Mouse (Mus musculus): ENCODE results near the gene Tnfsf15. TPM values are rescaled to one million over a fixed set of nuclear protein-coding genes. Genes with fewer than 3 reads are reported as not detected.
A peak's percentile ranks its signal among the peaks of the same experiment; 100 is the strongest.

Tnfsf15 gene
- polyA plus RNA-seq, 1 experiment = 0.06 TPM

DNA sequence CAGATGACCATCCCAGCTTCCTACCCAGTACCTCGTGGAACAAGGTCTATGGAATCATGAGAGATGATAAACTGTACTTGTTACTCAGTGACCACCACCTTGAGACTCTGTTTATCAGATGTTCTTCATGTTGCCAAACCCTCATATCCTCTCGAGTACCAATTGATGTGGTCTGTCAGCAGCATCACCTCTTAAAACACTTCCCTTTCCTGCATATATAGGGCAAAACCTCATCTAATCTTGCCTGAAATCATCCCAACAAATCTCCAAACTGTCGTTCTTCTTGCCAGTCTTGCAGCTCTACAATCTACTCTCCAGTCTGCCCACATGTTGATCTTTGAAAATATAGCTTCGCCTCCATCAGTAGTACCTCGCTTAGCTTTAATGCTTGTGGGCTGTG is 40.7 kb downstream of the Tnfsf15 start:
- no peaks in the 10 kb centered on the region for H3K36me3 ChIP-seq (ENCODE audit: control insufficient read depth, insufficient read depth)
- no peaks in the 10 kb centered on the region for H3K27me3 ChIP-seq (ENCODE audit: control insufficient read depth, insufficient read depth, insufficient read length)
- H3K79me3 ChIP-seq (ENCODE audit: low read depth) = no peaks in the 10 kb centered on the region
- TF ChIP-seq MAX (IDR thresholded peaks at IDR 0.05) (no peak), CTCF (IDR thresholded peaks at IDR 0.05; ENCODE audit: control insufficient read depth, insufficient read depth, insufficient read length) (no peak), MYOD1 (IDR thresholded peaks at IDR 0.05; ENCODE audit: control insufficient read depth, insufficient read length, low read depth) (no peak), USF1 (IDR thresholded peaks at IDR 0.05; ENCODE audit: low read depth) (no peak), MYOG (IDR thresholded peaks at IDR 0.05; ENCODE audit: control insufficient read depth, extremely low read depth, insufficient read length) (no peak), CEBPB (IDR thresholded peaks at IDR 0.05; ENCODE audit: low read depth) (no peak), FOSL1 (IDR thresholded peaks at IDR 0.05; ENCODE audit: insufficient read depth, low read length, poor library complexity, severe bottlenecking) (no peak)
- H3K4me3 ChIP-seq (ENCODE audit: insufficient read depth, poor library complexity, severe bottlenecking) = no peak overlapping the region
- no peaks in the 10 kb centered on the region for H3K79me2 ChIP-seq (ENCODE audit: control insufficient read depth, insufficient read depth)
- no peak overlapping the region for H3ac ChIP-seq (ENCODE audit: control insufficient read depth, insufficient read length, low read depth)

DNA sequence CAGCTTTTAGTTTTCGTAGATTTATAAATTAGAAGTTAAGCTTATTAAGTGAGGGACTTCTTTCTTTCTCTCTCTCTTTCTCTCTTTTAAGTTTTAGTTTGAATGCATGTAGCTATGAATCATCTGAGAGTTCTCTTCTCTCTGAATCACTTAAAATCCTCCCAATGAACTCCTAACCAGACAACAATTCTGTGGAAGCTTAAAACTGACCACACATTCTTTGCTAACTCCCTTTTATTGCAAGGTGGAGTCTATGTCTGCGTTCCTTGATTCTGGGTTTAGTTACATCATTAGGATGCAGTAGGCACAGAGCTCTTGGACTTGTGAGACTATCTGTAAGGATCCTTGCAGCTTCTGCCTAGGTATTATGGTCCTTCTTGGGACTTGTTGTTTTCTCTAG is 41.2 kb downstream of the Tnfsf15 start:
- Histone ChIP-seq H3K27me3 (ENCODE audit: control insufficient read depth, insufficient read depth, insufficient read length) (no peaks in the 10 kb centered on the region), H3ac (ENCODE audit: control insufficient read depth, insufficient read length, low read depth) (no peak overlapping the region), H3K79me2 (ENCODE audit: control insufficient read depth, insufficient read depth) (no peaks in the 10 kb centered on the region), H3K79me3 (ENCODE audit: low read depth) (no peaks in the 10 kb centered on the region), H3K4me3 (ENCODE audit: insufficient read depth, poor library complexity, severe bottlenecking) (no peak overlapping the region), H3K36me3 (ENCODE audit: control insufficient read depth, insufficient read depth) (no peaks in the 10 kb centered on the region)
- TF ChIP-seq MAX (IDR thresholded peaks at IDR 0.05) = peak; percentile 11
- TF ChIP-seq CEBPB (IDR thresholded peaks at IDR 0.05; ENCODE audit: low read depth) = peak; percentile 30
- no peak for TF ChIP-seq FOSL1 (IDR thresholded peaks at IDR 0.05; ENCODE audit: insufficient read depth, low read length, poor library complexity, severe bottlenecking)
- TF ChIP-seq USF1 (IDR thresholded peaks at IDR 0.05; ENCODE audit: low read depth) = no peak
- no peak for TF ChIP-seq CTCF (IDR thresholded peaks at IDR 0.05; ENCODE audit: control insufficient read depth, insufficient read depth, insufficient read length)
- no peak for TF ChIP-seq MYOG (IDR thresholded peaks at IDR 0.05; ENCODE audit: control insufficient read depth, extremely low read depth, insufficient read length)

DNA sequence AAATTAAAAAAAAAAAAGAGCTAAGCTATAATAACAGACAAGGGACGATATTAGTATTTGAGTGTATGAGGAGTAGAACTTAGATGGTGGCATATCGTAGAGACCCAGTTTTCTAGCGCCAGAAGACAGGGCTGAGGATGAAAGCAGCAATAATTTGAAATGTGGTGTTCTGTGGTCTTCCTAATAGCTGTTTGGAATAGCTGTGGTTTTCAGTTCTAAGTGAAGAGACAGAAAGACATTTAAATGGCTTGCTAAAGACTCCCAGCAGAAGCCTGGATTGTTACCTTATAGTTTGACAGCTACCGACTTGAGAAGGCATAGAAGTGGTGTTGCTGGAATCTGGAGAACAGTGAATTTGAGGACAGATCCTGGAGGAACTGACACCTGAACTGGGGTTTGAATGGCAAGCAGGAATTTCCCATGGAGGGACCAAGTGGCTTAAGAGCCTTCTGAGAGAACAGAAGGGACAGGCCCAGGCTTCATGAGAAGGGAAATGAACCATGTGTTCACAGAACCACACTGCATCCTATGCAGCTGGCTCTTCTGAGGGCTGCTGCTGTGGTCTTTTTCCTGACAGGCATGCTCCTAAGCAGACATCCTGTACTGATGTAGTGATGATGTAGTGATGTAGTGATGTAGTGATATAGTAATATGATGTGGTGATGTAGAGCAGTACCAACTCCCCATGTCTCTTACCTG is 42.8 kb downstream of the Tnfsf15 start:
- Histone ChIP-seq H3K36me3 (ENCODE audit: control insufficient read depth, insufficient read depth) (no peaks in the 10 kb centered on the region), H3K4me3 (ENCODE audit: insufficient read depth, poor library complexity, severe bottlenecking) (no peak overlapping the region), H3ac (ENCODE audit: control insufficient read depth, insufficient read length, low read depth) (no peak overlapping the region), H3K27me3 (ENCODE audit: control insufficient read depth, insufficient read depth, insufficient read length) (no peaks in the 10 kb centered on the region), H3K79me2 (ENCODE audit: control insufficient read depth, insufficient read depth) (no peaks in the 10 kb centered on the region), H3K79me3 (ENCODE audit: low read depth) (no peaks in the 10 kb centered on the region)
- TF ChIP-seq MAX (IDR thresholded peaks at IDR 0.05) = peak; percentile 31
- TF ChIP-seq CTCF (IDR thresholded peaks at IDR 0.05; ENCODE audit: control insufficient read depth, insufficient read depth, insufficient read length) = no peak

DNA sequence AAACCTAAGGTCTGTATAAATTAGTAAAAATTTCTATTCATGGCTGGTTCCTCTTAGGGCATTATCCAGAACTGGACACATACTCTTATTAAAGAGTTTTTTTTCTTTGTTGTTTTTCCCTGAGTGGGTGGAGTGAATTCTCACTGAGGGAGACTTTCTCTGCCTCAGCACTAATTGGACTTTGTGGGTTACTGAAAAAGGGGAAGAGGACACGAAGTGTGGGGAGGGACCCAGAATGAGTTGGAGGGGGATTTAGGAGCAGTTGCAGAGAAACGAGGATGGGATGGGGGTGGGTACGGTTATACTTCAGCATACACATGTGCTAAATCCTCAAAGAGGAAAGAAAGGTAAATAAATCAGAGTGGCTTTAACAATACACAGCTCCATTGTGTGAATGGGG is 45.2 kb downstream of the Tnfsf15 start:
- no peaks in the 10 kb centered on the region for H3K79me2 ChIP-seq (ENCODE audit: control insufficient read depth, insufficient read depth)
- TF ChIP-seq MAX (IDR thresholded peaks at IDR 0.05) (no peak), FOSL1 (IDR thresholded peaks at IDR 0.05; ENCODE audit: insufficient read depth, low read length, poor library complexity, severe bottlenecking) (no peak), CEBPB (IDR thresholded peaks at IDR 0.05; ENCODE audit: low read depth) (no peak), USF1 (IDR thresholded peaks at IDR 0.05; ENCODE audit: low read depth) (no peak), CTCF (IDR thresholded peaks at IDR 0.05; ENCODE audit: control insufficient read depth, insufficient read depth, insufficient read length) (no peak), MYOD1 (IDR thresholded peaks at IDR 0.05; ENCODE audit: control insufficient read depth, insufficient read length, low read depth) (no peak), MYOG (IDR thresholded peaks at IDR 0.05; ENCODE audit: control insufficient read depth, extremely low read depth, insufficient read length) (no peak)

DNA sequence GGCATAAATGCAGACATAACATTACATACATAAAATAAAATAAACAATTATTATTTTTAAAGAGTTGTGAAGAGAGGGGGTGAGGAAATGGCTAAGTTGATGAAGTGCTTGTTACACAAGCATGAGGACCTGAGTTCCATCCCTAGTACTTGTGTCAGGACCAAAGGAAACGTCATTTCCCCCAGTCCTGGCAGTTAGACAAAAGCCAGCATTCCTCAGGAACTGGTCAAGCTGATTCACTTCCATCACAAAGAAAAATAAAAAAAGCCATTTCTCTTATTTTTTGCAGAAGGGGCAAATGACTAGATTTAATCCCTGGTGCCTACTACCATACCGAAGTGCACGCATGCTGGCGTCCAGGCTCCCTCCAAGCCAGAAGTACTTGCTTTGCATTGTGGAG is 48.0 kb downstream of the Tnfsf15 start:
- TF ChIP-seq USF1 (IDR thresholded peaks at IDR 0.05; ENCODE audit: low read depth) (no peak), MYOG (IDR thresholded peaks at IDR 0.05; ENCODE audit: control insufficient read depth, extremely low read depth, insufficient read length) (no peak), CTCF (IDR thresholded peaks at IDR 0.05; ENCODE audit: control insufficient read depth, insufficient read depth, insufficient read length) (no peak), CEBPB (IDR thresholded peaks at IDR 0.05; ENCODE audit: low read depth) (no peak), FOSL1 (IDR thresholded peaks at IDR 0.05; ENCODE audit: insufficient read depth, low read length, poor library complexity, severe bottlenecking) (no peak), MYOD1 (IDR thresholded peaks at IDR 0.05; ENCODE audit: control insufficient read depth, insufficient read length, low read depth) (no peak), MAX (IDR thresholded peaks at IDR 0.05) (no peak)
- H3K36me3 ChIP-seq (ENCODE audit: control insufficient read depth, insufficient read depth) = no peaks in the 10 kb centered on the region
- no peak overlapping the region for H3K4me3 ChIP-seq (ENCODE audit: insufficient read depth, poor library complexity, severe bottlenecking)
- H3K79me2 ChIP-seq (ENCODE audit: control insufficient read depth, insufficient read depth) = no peaks in the 10 kb centered on the region
- H3ac ChIP-seq (ENCODE audit: control insufficient read depth, insufficient read length, low read depth) = no peak overlapping the region
- H3K79me3 ChIP-seq (ENCODE audit: low read depth) = no peaks in the 10 kb centered on the region
- no peaks in the 10 kb centered on the region for H3K27me3 ChIP-seq (ENCODE audit: control insufficient read depth, insufficient read depth, insufficient read length)

More for the DNA sequence above, 45.2 kb downstream of the Tnfsf15 start:
- H3K4me3 ChIP-seq (ENCODE audit: insufficient read depth, poor library complexity, severe bottlenecking) = no peak overlapping the region
- H3K36me3 ChIP-seq (ENCODE audit: control insufficient read depth, insufficient read depth) = no peaks in the 10 kb centered on the region
- no peaks in the 10 kb centered on the region for H3K27me3 ChIP-seq (ENCODE audit: control insufficient read depth, insufficient read depth, insufficient read length)
- H3K79me3 ChIP-seq (ENCODE audit: low read depth) = no peaks in the 10 kb centered on the region
- H3ac ChIP-seq (ENCODE audit: control insufficient read depth, insufficient read length, low read depth) = no peak overlapping the region

DNA sequence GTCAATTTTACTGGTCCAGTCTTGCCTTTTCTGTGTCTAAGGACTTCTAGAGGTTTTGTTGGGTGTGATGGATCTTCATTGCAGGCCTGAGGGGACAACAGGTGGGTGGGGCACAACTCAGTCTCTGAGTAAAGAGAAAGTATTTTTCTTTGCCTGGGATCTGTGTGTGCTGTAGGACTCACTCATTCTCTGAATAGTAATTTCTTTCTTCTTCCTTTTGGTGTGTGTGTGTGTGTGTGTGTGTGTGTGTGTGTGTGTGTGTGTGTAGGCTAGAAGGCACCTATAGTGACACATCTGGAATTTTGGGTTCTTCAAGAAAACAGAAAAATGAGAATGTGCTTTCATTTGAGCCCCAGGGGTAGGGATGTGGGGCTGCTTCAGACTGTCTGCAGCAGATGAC is 52.6 kb downstream of the Tnfsf15 start:
- TF ChIP-seq MYOD1 (IDR thresholded peaks at IDR 0.05; ENCODE audit: control insufficient read depth, insufficient read length, low read depth) = no peak
- TF ChIP-seq CTCF (IDR thresholded peaks at IDR 0.05; ENCODE audit: control insufficient read depth, insufficient read depth, insufficient read length) = no peak
- no peak for TF ChIP-seq CEBPB (IDR thresholded peaks at IDR 0.05; ENCODE audit: low read depth)
- no peak for TF ChIP-seq USF1 (IDR thresholded peaks at IDR 0.05; ENCODE audit: low read depth)
- no peak for TF ChIP-seq FOSL1 (IDR thresholded peaks at IDR 0.05; ENCODE audit: insufficient read depth, low read length, poor library complexity, severe bottlenecking)
- no peak for TF ChIP-seq MAX (IDR thresholded peaks at IDR 0.05)
- no peak for TF ChIP-seq MYOG (IDR thresholded peaks at IDR 0.05; ENCODE audit: control insufficient read depth, extremely low read depth, insufficient read length)
- Histone ChIP-seq H3K27me3 (ENCODE audit: control insufficient read depth, insufficient read depth, insufficient read length) (no peaks in the 10 kb centered on the region), H3K4me3 (ENCODE audit: insufficient read depth, poor library complexity, severe bottlenecking) (no peak overlapping the region), H3ac (ENCODE audit: control insufficient read depth, insufficient read length, low read depth) (no peak overlapping the region), H3K79me2 (ENCODE audit: control insufficient read depth, insufficient read depth) (no peaks in the 10 kb centered on the region), H3K36me3 (ENCODE audit: control insufficient read depth, insufficient read depth) (no peaks in the 10 kb centered on the region), H3K79me3 (ENCODE audit: low read depth) (no peaks in the 10 kb centered on the region)
